Mouse (Mus musculus): ENCODE results near the gene Sgpl1. TPM values are rescaled to one million over a fixed set of nuclear protein-coding genes. Genes with fewer than 3 reads are reported as not detected.

Gene Sgpl1
- total and polyA plus RNA-seq, 2 experiments = 39.9 to 43.7 TPM

- Histone ChIP-seq H3K27ac (replicated peaks; ENCODE audit: insufficient read depth, low read depth, low read length) (no peak overlapping the region), H3K36me3 (ENCODE audit: control insufficient read depth, insufficient read depth, low read length) (peaks cover 73% of the 10 kb centered on the region), H3K79me2 (ENCODE audit: control insufficient read depth, insufficient read depth, low read length) (no peaks in the 10 kb centered on the region), H3K27me3 (ENCODE audit: control insufficient read depth, insufficient read depth, low read length) (no peaks in the 10 kb centered on the region), H3K4me3 (ENCODE audit: insufficient read depth, low read depth, low read length) (no peak overlapping the region), H3K9ac (ENCODE audit: low read depth, low read length) (no peak overlapping the region), H3K4me1 (ENCODE audit: control insufficient read depth, insufficient read depth, low read length) (no peaks in the 10 kb centered on the region)
- DNase-seq (ENCODE audit: extremely low read depth, low read depth, low spot score) = no peak
- TF ChIP-seq POLR2A (IDR thresholded peaks at IDR 0.05; ENCODE audit: extremely low read depth, insufficient read depth, low read length) = no peak
- no peak for TF ChIP-seq CTCF (IDR thresholded peaks at IDR 0.05; ENCODE audit: low read depth, low read length)
- 91% methylated on average over 3 of the region's 3 CpGs for WGBS
Measured at GRCm38 (mm10) chr10:61103564-61104114, 43.9 kb downstream of the Sgpl1 start.

- WGBS = 90% methylated on average over 6 of the region's 6 CpGs
- TF ChIP-seq CTCF (IDR thresholded peaks at IDR 0.05; ENCODE audit: low read depth, low read length) (no peak), POLR2A (IDR thresholded peaks at IDR 0.05; ENCODE audit: extremely low read depth, insufficient read depth, low read length) (no peak)
- peaks cover 31% of the 10 kb centered on the region for H3K36me3 ChIP-seq (ENCODE audit: control insufficient read depth, insufficient read depth, low read length)
- H3K4me1 ChIP-seq (ENCODE audit: control insufficient read depth, insufficient read depth, low read length) = peaks cover 12% of the 10 kb centered on the region
- H3K79me2 ChIP-seq (ENCODE audit: control insufficient read depth, insufficient read depth, low read length) = peaks cover 9% of the 10 kb centered on the region; the same call in 1 of the 2 replicates
- DNase-seq (ENCODE audit: extremely low read depth, low read depth, low spot score) = no peak
- H3K9ac ChIP-seq (ENCODE audit: low read depth, low read length) = no peak overlapping the region
- no peak overlapping the region for H3K4me3 ChIP-seq (ENCODE audit: insufficient read depth, low read depth, low read length)
- H3K27ac ChIP-seq (replicated peaks; ENCODE audit: insufficient read depth, low read depth, low read length) = no peak overlapping the region; the same call in 1 of the 2 replicates
- no peaks in the 10 kb centered on the region for H3K27me3 ChIP-seq (ENCODE audit: control insufficient read depth, insufficient read depth, low read length)
Measured at GRCm38 (mm10) chr10:61091866-61092265, 55.6 kb downstream of the Sgpl1 start.

- H3K4me1 ChIP-seq (ENCODE audit: control insufficient read depth, insufficient read depth, low read length) = peaks cover 12% of the 10 kb centered on the region
- peaks cover 20% of the 10 kb centered on the region for H3K36me3 ChIP-seq (ENCODE audit: control insufficient read depth, insufficient read depth, low read length)
- 7% methylated on average over 33 of the region's 33 CpGs for WGBS
- TF ChIP-seq CTCF (IDR thresholded peaks at IDR 0.05; ENCODE audit: low read depth, low read length) = peak; percentile 18; the same call in 1 of the 2 replicates
- TF ChIP-seq POLR2A (IDR thresholded peaks at IDR 0.05; ENCODE audit: extremely low read depth, insufficient read depth, low read length) = peak; percentile 75; the same call in 1 of the 2 replicates
- peak within 1 kb of the TSS; percentile 73 for H3K4me3 ChIP-seq (ENCODE audit: insufficient read depth, low read depth, low read length)
- no peaks in the 10 kb centered on the region for H3K27me3 ChIP-seq (ENCODE audit: control insufficient read depth, insufficient read depth, low read length)
- peaks cover 9% of the 10 kb centered on the region; the same call in 1 of the 2 replicates for H3K79me2 ChIP-seq (ENCODE audit: control insufficient read depth, insufficient read depth, low read length)
- DNase-seq (ENCODE audit: extremely low read depth, low read depth, low spot score) = peak; percentile 98
- peak within 1 kb of the TSS; percentile 98 for H3K27ac ChIP-seq (replicated peaks; ENCODE audit: insufficient read depth, low read depth, low read length)
- H3K9ac ChIP-seq (ENCODE audit: low read depth, low read length) = peak within 1 kb of the TSS; percentile 97
Measured at GRCm38 (mm10) chr10:61089170-61090142, 58.0 kb downstream of the Sgpl1 start, which contains the start of gene Pcbd1. Gene Pcbd1, plus strand, starts transcription at chr10:61089331.

- H3K27ac ChIP-seq (replicated peaks; ENCODE audit: insufficient read depth, low read depth, low read length) = no peak overlapping the region
- H3K36me3 ChIP-seq (ENCODE audit: control insufficient read depth, insufficient read depth, low read length) = peaks cover 13% of the 10 kb centered on the region
- no peak overlapping the region for H3K4me3 ChIP-seq (ENCODE audit: insufficient read depth, low read depth, low read length)
- 32% methylated on average over 3 of the region's 3 CpGs for WGBS
- H3K79me2 ChIP-seq (ENCODE audit: control insufficient read depth, insufficient read depth, low read length) = peaks cover 9% of the 10 kb centered on the region; the same call in 1 of the 2 replicates
- peaks cover 12% of the 10 kb centered on the region for H3K4me1 ChIP-seq (ENCODE audit: control insufficient read depth, insufficient read depth, low read length)
- TF ChIP-seq POLR2A (IDR thresholded peaks at IDR 0.05; ENCODE audit: extremely low read depth, insufficient read depth, low read length) (no peak), CTCF (IDR thresholded peaks at IDR 0.05; ENCODE audit: low read depth, low read length) (no peak)
- peak; percentile 71 for DNase-seq (ENCODE audit: extremely low read depth, low read depth, low spot score)
- H3K27me3 ChIP-seq (ENCODE audit: control insufficient read depth, insufficient read depth, low read length) = no peaks in the 10 kb centered on the region
- H3K9ac ChIP-seq (ENCODE audit: low read depth, low read length) = no peak overlapping the region
Measured at GRCm38 (mm10) chr10:61088468-61088867, 59.0 kb downstream of the Sgpl1 start.

- H3K4me1 ChIP-seq (ENCODE audit: control insufficient read depth, insufficient read depth, low read length) = peaks cover 8% of the 10 kb centered on the region
- H3K9ac ChIP-seq (ENCODE audit: low read depth, low read length) = no peak overlapping the region
- H3K36me3 ChIP-seq (ENCODE audit: control insufficient read depth, insufficient read depth, low read length) = no peaks in the 10 kb centered on the region; the same call in 1 of the 2 replicates
- no peak overlapping the region for H3K4me3 ChIP-seq (ENCODE audit: insufficient read depth, low read depth, low read length)
- H3K27ac ChIP-seq (replicated peaks; ENCODE audit: insufficient read depth, low read depth, low read length) = no peak overlapping the region
- H3K27me3 ChIP-seq (ENCODE audit: control insufficient read depth, insufficient read depth, low read length) = no peaks in the 10 kb centered on the region
- 62% methylated on average over 3 of the region's 3 CpGs for WGBS
- peaks cover 9% of the 10 kb centered on the region; the same call in 1 of the 2 replicates for H3K79me2 ChIP-seq (ENCODE audit: control insufficient read depth, insufficient read depth, low read length)
- peak; percentile 31 for DNase-seq (ENCODE audit: extremely low read depth, low read depth, low spot score)
- TF ChIP-seq POLR2A (IDR thresholded peaks at IDR 0.05; ENCODE audit: extremely low read depth, insufficient read depth, low read length) (no peak), CTCF (IDR thresholded peaks at IDR 0.05; ENCODE audit: low read depth, low read length) (no peak)
Measured at GRCm38 (mm10) chr10:61086502-61086901, 61.0 kb downstream of the Sgpl1 start.

All from liver, adult 2 months (tissue).